Mouse (Mus musculus) brown adipose tissue, adult 24 weeks (tissue): Measurements from ENCODE around the gene Lgals7. TPM values are rescaled to one million over a fixed set of nuclear protein-coding genes. Genes with fewer than 3 reads are reported as not detected.

ENCODE experiments used
- H3K27ac ChIP-seq: fragments of 200-500 bp; replicated peaks from 2 replicates; pipeline ENCODE4 v1.5.1; 2012; ENCODE audit warnings: low read depth, mild to moderate bottlenecking, low read length
- H3K4me1 ChIP-seq: fragments of 200-500 bp; 2 replicates; pipeline ENCODE4 v1.6.1; 2012; ENCODE audit warnings: low read length, mixed read lengths; ENCODE audit not compliant: control insufficient read depth, insufficient read depth, insufficient read length
- H3K4me3 ChIP-seq: fragments of 200-500 bp; 2 replicates; pipeline ENCODE4 v1.5.1; 2012; ENCODE audit warnings: low read depth, mild to moderate bottlenecking, low read length, moderate library complexity; ENCODE audit not compliant: insufficient read depth
- polyA plus RNA-seq: library from polyadenylated mRNA; stranded (reverse); fragments of >200 nt; gene quantifications from 2 replicates; pipeline ENCODE4 v1.2.4, GENCODE M21; 2012; ENCODE audit not compliant: missing spikeins, insufficient read depth, insufficient read length

Gene Lgals7
- polyA plus RNA-seq, 1 experiment = not detected

DNA sequence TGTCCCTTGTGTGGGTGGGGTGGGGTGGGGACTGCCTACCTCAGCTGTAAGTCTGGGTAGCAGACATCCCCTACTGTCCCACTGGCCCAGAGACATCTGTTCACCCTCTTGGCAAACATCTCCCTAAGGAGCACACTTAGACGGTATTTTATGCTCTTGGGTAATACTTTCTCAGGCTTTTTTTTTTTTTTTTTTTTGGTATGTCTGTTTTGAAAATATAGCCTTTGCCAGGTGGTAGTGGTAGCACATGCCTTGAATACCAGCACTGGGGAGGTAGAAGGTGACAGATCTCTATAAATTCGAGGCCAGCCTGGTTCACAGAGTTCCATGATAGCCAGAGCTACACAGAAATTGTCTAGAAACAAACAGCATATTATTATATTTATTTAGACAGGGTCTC, 39.7 kb upstream of the Lgals7 start:
- Histone ChIP-seq H3K27ac (peak overlapping the region; percentile 97), H3K4me1 (peaks cover 27% of the 10 kb centered on the region), H3K4me3 (no peak overlapping the region)

DNA sequence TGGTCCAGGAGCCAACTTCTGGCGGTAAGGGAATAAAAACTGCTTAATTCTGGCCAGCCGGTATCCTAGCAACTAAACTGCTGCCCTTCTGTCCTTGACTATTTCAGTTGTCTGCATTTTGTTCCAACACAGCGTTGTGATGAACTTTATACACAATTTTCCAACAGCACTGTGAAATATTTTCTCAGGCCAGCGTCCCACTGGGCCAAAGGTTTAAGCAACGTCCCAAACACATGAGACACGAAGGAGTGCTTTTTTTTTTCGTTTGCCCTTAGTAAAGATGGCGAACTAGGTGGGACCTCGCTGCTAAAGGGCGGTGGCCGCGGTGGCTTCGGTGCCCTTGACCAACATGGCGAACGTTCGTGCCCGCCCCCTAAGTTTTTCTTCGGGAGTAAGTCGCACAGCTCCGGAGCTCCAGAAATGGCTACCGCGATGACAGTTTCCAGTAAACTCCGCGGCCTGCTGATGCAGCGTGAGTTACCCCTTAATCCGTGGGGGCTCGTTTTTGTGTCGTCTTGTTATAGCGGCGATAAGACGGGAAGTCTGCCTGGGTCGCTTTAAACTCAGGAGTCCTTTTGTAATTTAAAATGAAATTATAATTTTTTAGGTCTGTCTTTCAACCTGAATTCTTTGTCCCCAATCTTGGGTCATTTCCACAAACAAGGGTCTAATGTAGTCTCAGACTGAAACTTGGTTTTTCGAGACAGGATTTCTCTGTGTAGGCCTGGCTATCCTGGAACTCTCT, 38.5 kb upstream of the Lgals7 start, which contains the start of gene Ech1:
Gene Ech1 (plus strand): TSS at position 277 of the 745 bp plus-strand sequence.
- H3K27ac ChIP-seq = peak within 1 kb of the TSS; percentile 97
- H3K4me3 ChIP-seq = peak within 1 kb of the TSS; percentile 68
- H3K4me1 ChIP-seq = peaks cover 22% of the 10 kb centered on the region

DNA sequence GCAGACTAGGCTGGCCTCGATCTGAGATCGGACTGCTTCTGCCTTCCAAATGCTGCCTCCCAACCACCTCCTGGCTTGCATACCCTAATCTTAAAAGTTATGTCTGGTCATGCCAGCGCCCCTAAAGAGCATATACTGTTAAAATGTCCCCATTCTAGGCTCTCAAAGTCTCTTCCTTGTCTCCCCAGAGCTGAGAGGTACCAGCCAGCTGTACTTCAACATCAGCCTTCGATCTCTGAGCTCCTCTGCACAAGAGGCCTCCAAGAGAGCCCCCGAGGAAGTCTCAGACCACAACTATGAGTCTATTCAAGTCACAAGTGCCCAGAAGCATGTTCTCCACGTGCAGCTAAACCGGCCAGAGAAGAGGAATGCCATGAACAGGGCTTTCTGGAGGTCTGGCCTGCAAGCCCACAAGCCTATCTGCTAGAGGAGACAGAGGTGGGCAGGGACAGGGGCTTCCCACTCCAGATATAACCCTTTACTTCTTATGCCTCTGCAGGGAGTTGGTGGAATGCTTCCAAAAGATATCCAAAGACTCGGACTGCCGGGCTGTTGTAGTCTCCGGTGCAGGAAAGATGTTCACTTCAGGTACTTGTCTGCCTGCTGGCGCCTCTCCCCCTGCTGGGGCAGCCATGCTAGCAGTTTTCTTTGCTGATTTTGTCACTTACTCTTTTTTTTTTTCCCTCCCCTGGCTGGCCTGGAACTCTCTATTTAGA, 37.8 kb upstream of the Lgals7 start:
- H3K4me1 ChIP-seq = peaks cover 17% of the 10 kb centered on the region
- H3K27ac ChIP-seq = peak overlapping the region; percentile 96
- peak overlapping the region; percentile 68 for H3K4me3 ChIP-seq

DNA sequence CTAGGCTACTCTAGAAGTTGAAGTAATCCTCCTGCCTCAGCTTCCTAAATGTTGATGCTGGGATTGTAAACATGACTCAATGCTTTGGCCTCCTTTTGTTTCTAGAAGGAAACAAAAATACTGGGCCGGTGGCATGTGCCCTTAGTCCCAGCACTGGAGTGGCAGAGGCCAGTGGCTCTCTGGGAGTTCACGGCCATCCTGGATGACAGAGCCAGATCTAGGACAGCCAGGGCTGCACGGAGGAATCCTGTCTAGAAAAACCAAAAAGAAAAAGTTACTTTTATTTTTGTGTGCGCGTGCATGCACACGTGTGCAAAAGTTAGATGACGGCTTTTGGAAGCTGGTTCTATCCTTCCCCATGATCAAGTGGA, 37.3 kb upstream of the Lgals7 start:
- H3K4me1 ChIP-seq = peaks cover 12% of the 10 kb centered on the region
- peak overlapping the region; percentile 68 for H3K4me3 ChIP-seq
- H3K27ac ChIP-seq = peak overlapping the region; percentile 96

DNA sequence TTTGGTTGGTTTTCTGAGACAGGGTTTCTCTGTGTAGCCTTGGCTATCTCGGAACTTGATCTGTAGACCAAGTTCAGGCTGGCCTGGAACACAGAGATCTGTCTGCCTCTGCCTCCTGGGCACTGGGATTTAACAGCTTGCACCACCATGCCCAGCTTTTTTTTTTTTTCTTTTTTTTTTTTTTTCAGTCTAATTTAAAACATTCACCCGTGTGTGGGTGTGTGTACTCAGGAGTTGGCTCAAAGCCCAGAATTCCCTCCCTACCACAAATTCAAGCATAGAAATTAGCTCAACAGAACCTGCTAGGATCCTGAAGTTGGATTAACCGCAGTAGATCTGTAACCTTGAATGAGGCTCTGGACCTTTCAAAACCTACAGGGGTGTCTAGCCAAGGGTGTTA, 36.3 kb upstream of the Lgals7 start:
- Histone ChIP-seq H3K4me1 (peaks cover 11% of the 10 kb centered on the region), H3K27ac (peak overlapping the region; percentile 35; the same call in 1 of the 2 replicates), H3K4me3 (no peak overlapping the region)

DNA sequence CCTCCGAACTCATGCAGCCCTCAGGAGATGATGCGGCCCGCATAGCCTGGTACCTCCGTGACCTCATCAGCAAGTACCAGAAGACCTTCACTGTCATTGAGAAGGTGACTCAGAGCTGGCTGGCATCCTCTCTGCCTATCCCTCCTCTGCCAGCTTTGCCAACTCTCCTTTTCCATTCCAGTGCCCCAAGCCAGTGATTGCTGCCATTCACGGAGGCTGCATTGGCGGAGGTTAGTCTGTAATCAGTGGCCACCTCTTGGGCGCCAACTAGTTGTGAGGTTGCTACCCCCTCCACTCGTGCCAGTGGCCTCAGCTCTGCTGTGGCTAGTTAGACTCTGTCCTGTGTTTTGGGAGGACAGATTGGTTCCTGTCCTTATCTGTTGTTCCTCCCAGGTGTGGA, 33.8 kb upstream of the Lgals7 start:
- Histone ChIP-seq H3K4me3 (no peak overlapping the region), H3K4me1 (peaks cover 3% of the 10 kb centered on the region), H3K27ac (peak overlapping the region; percentile 77)

DNA sequence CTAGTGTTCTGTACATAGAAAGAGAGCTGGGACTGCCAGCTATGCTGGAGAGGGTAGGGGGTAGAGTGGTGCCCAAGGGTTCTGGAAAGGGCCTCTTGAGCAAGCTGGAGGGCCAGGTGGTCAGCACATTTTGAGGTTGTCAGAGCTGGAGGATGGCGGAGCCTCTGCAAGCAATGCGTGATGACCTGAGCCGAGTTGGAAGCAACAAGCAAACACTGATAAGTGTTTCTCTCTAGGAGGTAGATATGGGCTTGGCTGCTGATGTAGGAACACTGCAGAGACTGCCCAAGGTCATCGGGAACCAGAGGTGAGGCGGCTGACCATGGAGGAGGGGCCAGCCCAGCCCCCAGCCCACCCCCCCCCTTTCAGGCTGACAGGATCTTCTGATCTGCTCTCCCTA, 32.7 kb upstream of the Lgals7 start:
- Histone ChIP-seq H3K4me3 (no peak overlapping the region), H3K4me1 (peaks cover 3% of the 10 kb centered on the region), H3K27ac (0 out of 2 replicates have a peak overlapping the region, but pooled peaks have one; percentile 61)

DNA sequence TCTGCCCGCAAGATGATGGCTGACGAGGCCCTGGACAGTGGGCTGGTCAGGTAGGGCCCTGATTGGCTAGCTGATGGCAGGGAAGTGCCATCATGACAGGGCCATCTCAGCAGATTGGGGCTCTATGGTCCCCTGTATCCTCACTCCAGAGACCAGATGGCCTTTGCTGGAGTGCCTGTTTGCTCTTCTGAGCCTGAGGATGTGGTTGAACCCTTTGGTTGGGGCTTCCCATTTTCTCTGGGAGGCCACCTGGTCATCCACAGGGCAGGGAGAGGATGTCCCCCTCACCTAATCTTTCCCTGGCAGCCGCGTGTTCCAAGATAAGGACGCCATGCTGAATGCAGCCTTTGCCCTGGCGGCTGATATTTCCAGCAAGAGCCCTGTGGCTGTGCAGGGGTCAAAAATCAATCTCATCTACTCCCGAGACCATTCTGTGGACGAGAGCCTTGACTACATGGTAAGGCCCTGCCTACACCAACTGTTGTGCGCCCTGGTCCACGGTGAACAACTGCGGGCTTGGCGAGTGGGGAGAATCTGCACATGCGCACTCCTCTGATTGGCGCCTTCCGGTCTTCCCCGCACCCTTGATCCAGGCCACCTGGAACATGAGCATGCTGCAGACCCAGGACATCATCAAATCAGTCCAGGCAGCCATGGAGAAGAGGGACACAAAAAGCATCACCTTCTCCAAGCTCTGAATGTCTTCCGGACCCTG, 32.1 kb upstream of the Lgals7 start:
- Histone ChIP-seq H3K27ac (no peak overlapping the region), H3K4me3 (no peak overlapping the region), H3K4me1 (peaks cover 3% of the 10 kb centered on the region)

DNA sequence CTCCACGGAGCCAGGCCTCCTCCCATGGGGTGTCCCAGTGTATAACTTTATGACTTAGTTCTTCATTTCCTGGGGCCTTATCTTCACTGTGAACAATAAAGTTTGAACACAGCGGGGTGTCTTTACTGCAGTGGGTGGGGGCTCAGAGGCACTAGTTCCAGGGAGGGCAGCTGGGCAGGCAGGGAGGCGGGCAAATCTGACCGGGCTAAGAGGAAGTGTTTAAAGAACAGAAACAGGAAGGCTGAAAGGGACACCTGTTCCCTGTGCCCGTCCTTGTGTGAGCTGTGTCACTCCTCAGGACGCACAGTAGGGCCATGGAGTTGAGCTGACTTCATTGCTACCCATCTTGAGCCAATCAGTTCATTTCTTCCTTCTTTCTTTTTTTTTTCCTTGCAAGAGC, 31.5 kb upstream of the Lgals7 start:
- Histone ChIP-seq H3K27ac (no peak overlapping the region), H3K4me1 (peaks cover 3% of the 10 kb centered on the region), H3K4me3 (no peak overlapping the region)

DNA sequence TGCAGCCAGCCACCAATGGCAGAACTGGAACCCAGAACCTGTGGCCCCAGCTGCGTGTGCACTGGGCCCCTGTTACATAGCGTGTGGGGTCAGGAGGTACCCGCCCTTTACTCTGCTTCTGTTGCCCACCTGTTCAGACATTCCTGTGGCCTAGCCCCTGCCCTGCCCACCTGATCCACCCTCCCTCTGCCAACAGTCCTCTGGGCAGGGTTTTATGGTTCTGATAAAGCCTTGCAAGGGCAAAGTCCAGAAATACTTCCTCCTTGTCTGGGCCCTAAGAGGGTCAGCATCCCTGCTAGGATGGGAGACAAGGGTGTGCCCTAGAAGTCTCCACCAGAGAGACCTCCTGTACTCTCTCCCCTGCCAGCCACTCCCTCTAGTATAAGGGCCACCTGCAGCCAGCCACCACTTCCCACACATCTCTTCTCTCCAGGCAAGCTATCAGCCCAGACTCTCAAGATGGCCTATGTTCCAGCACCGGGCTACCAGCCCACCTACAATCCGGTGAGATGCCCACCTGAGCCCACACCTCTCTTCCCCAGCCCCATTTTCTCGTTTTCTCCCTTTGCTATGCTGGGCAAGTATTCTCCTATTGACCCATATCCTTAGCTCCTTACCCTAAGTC, 29.8 kb upstream of the Lgals7 start, which contains the start of gene Lgals4:
Gene Lgals4 (plus strand): TSS at position 132 of the 625 bp plus-strand sequence.
- Histone ChIP-seq H3K27ac (no peak within 1 kb of the TSS), H3K4me3 (no peak within 1 kb of the TSS), H3K4me1 (no peaks in the 10 kb centered on the region; the same call in 1 of the 2 replicates)

DNA sequence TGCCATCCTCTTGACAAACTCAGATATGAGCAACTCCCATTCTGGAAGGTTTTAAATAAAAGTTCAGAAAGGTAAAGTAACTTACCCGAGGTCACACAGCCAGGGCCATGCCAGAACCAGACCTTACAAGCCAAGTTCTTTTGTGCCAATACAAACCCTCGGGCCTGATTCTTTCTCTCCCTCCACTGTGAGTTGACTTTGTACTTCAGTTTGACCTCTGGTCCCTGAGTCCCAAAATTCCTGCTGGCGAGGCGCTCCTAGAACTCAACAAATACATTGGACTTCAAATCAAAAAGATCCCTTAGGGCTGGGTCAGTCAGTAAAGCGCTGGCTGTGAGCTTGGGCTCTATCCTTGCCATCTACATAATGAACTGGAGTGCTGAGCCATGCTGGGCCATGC, 26.7 kb upstream of the Lgals7 start:
- no peak overlapping the region for H3K4me3 ChIP-seq
- H3K27ac ChIP-seq = no peak overlapping the region
- H3K4me1 ChIP-seq = no peaks in the 10 kb centered on the region

DNA sequence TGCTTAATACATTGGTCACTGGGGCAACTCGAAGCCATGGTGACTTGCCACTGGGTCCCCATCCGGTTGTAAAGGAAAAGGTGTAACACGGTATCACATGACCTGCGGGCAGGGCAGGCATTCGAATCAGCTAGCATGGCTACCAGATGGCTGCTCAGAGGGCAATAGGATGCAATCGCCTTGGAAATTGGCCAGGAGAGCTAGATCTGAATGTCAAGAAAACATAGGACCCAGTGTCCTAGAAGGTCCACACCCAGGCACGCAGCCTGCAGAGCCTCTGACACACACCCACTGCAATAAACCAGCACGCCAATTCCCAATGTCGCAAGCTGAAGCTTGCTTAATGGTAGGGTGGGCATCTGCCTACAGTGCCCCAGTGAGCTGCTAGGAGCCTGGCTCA, 25.3 kb upstream of the Lgals7 start:
- Histone ChIP-seq H3K27ac (no peak overlapping the region), H3K4me3 (no peak overlapping the region), H3K4me1 (no peaks in the 10 kb centered on the region)

DNA sequence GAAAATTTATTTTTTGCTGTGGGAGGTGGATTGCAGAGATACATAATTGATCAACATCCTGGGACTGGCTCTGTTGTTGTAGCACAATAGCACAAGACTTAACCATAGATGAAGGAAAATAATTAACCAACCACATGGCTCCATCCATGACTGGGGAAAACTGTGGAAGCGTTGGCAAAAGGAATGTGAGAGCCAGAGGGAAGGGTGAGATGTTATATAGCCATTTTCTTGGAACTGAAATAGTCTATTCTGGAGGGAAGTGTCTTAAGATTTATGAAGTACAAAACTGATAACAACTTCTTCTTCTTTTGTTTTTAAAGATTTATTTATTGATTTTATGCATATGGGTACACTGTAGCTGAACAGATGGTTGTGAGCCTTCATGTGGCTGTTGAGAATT, 16.4 kb upstream of the Lgals7 start:
- Histone ChIP-seq H3K4me1 (peaks cover 3% of the 10 kb centered on the region), H3K4me3 (no peak overlapping the region), H3K27ac (no peak overlapping the region)

DNA sequence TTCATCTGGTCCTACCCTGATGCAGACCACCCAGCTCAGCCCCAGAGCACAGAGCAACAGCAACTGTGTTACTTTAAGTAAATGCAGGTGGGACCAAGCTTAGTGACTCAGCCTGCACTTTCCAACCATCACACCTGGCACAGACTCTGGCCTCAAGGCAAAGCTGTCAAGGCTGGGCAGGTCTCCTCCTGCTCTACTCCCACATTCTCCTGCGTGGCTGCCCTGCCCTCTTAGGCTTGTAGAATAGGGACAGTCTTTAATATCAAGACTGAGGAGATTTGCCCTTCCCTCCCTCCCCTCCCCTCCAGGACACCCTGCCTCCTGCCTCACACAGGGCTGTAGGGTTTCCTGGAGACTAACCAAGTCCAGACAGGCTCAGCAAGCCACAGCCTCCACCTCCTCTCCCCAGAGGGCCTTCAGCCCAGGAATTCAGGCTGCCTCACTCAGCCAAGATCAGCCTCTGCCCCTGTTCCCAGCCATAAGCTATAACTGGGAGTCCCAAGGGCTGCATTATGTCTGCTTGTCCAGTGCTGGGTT, 13.9 kb upstream of the Lgals7 start:
- peaks cover 3% of the 10 kb centered on the region for H3K4me1 ChIP-seq
- H3K27ac ChIP-seq = no peak overlapping the region
- no peak overlapping the region for H3K4me3 ChIP-seq

DNA sequence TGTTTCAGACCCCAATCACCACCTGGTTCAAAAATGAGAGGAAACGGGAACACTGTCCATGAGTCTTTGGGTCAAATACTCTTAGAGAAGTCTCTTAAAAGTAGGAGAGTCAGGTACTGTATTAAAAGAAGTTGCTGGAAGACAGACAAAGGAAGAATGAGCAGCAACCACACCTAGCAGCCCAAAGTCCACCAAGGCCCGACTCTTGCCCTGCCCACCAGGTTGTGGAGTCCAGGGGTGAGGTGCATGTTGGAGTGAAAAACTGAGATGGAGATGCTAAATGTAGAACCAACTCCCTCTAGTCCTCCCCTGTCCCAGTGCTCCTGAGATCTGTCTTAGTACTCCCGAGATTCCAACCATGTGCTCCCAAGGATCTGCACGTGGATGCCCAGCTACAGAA, 13.0 kb upstream of the Lgals7 start:
- Histone ChIP-seq H3K4me1 (peaks cover 3% of the 10 kb centered on the region), H3K27ac (no peak overlapping the region), H3K4me3 (no peak overlapping the region)
